In genomic region chr10:58713855-58714788, GRCm38 (mm10) we compare ENCODE assay signal across 8 mouse cellular contexts. TPM values are rescaled to one million over a fixed set of nuclear protein-coding genes. Genes with fewer than 3 reads are reported as not detected.
DNase-seq lines count a peak whose midpoint lies in the region; ATAC-seq and TF ChIP-seq lines count a peak whose summit lies in the region.

No protein-coding gene starts in this region.

- H3K9me3 ChIP-seq in lung, embryonic 14.5 days (ENCODE audit: low read depth, low read length): no peaks in the 10 kb centered on the region
- H3K9me3 ChIP-seq in hindbrain, embryonic 14.5 days (ENCODE audit: control insufficient read depth, low read length): no peaks in the 10 kb centered on the region
- no peaks in the 10 kb centered on the region for H3K9me3 ChIP-seq in lung, embryonic 15.5 days

- TF ChIP-seq POLR2A in thymus, adult 2 months (IDR thresholded peaks at IDR 0.05; ENCODE audit: control insufficient read depth, extremely low read depth, insufficient read depth, low read length, poor library complexity): no peak

- H3K4me3 ChIP-seq in lung, embryonic 14.5 days (ENCODE audit: low read depth, low read length): peak overlapping the region; percentile 21
- no peak overlapping the region for H3K4me3 ChIP-seq in hindbrain, embryonic 14.5 days (replicated peaks; ENCODE audit: low read length)
- H3K4me3 ChIP-seq in lung, embryonic 15.5 days: peak overlapping the region; percentile 34
- peak overlapping the region; percentile 29 for H3K4me3 ChIP-seq in thymus, adult 2 months (ENCODE audit: control insufficient read depth, insufficient read depth, low read length)

- ATAC-seq in lung, embryonic 14.5 days (ENCODE audit: insufficient read depth): peak; percentile 81; the same call in 1 of the 2 replicates
- no peak for ATAC-seq in hindbrain, embryonic 14.5 days (ENCODE audit: low FRiP score)
- ATAC-seq in lung, embryonic 15.5 days (ENCODE audit: borderline replicate concordance, extremely low read depth, low FRiP score, low TSS enrichment): peak; percentile 14; the same call in 1 of the 2 replicates

- no peaks in the 10 kb centered on the region for H3K27me3 ChIP-seq in lung, embryonic 14.5 days (ENCODE audit: insufficient read depth, low read length)
- no peaks in the 10 kb centered on the region for H3K27me3 ChIP-seq in hindbrain, embryonic 14.5 days (ENCODE audit: control insufficient read depth, insufficient read depth, low read length)
- H3K27me3 ChIP-seq in lung, embryonic 15.5 days: no peaks in the 10 kb centered on the region
- no peaks in the 10 kb centered on the region for H3K27me3 ChIP-seq in thymus, adult 2 months (ENCODE audit: control insufficient read depth, insufficient read depth, low read length)

- H3K4me1 ChIP-seq in lung, embryonic 14.5 days (ENCODE audit: insufficient read depth): 0 out of 2 replicates have a peak, but pooled peaks cover 7% of the 10 kb centered on the region
- no peaks in the 10 kb centered on the region for H3K4me1 ChIP-seq in hindbrain, embryonic 14.5 days (replicated peaks; ENCODE audit: control insufficient read depth, insufficient read depth, low read length)
- peaks cover 7% of the 10 kb centered on the region for H3K4me1 ChIP-seq in lung, embryonic 15.5 days
- H3K4me1 ChIP-seq in thymus, adult 2 months (replicated peaks; ENCODE audit: control insufficient read depth, insufficient read depth, low read length): peaks cover 8% of the 10 kb centered on the region

- DNase-seq in lung, embryonic 14.5 days: peak; percentile 65
- no peak for DNase-seq in lung, adult 18-20 months
- peak; percentile 27 for DNase-seq in embryo, embryonic 9.5 days (ENCODE audit: extremely low spot score)
- DNase-seq in hindbrain, embryonic 14.5 days (ENCODE audit: low spot score): no peak
- peak; percentile 47 for DNase-seq in thymus, adult 2 months
- DNase-seq in ovary, postnatal 14 days (ENCODE audit: low spot score): no peak
- no peak for DNase-seq in ovary, postnatal 10 days (ENCODE audit: low spot score)

- peak overlapping the region; percentile 23 for H3K9ac ChIP-seq in lung, embryonic 14.5 days
- H3K9ac ChIP-seq in hindbrain, embryonic 14.5 days: no peak overlapping the region
- no peak overlapping the region for H3K9ac ChIP-seq in lung, embryonic 15.5 days

- WGBS in lung, embryonic 14.5 days: 15% methylated on average over 24 of the region's 24 CpGs
- WGBS in hindbrain, embryonic 14.5 days: 43% methylated on average over 24 of the region's 24 CpGs
- WGBS in lung, embryonic 15.5 days: 15% methylated on average over 24 of the region's 24 CpGs
- WGBS in thymus, adult 2 months: 4% methylated on average over 24 of the region's 24 CpGs

- H3K4me2 ChIP-seq in lung, embryonic 14.5 days: peak overlapping the region; percentile 50
- H3K4me2 ChIP-seq in hindbrain, embryonic 14.5 days (replicated peaks): peak overlapping the region; percentile 38
- peak overlapping the region; percentile 48 for H3K4me2 ChIP-seq in lung, embryonic 15.5 days

- no peak for TF ChIP-seq CTCF in lung, embryonic 14.5 days (IDR thresholded peaks at IDR 0.05; ENCODE audit: low read depth)
- no peak for TF ChIP-seq CTCF in thymus, adult 2 months (IDR thresholded peaks at IDR 0.05; ENCODE audit: borderline replicate concordance, control insufficient read depth, extremely low read depth, insufficient read depth, low read length, poor library complexity)

- H3K36me3 ChIP-seq in lung, embryonic 14.5 days (ENCODE audit: insufficient read depth): no peaks in the 10 kb centered on the region
- H3K36me3 ChIP-seq in hindbrain, embryonic 14.5 days (replicated peaks; ENCODE audit: control insufficient read depth, insufficient read depth): no peaks in the 10 kb centered on the region
- no peaks in the 10 kb centered on the region for H3K36me3 ChIP-seq in lung, embryonic 15.5 days
- no peaks in the 10 kb centered on the region for H3K36me3 ChIP-seq in thymus, adult 2 months (ENCODE audit: control insufficient read depth, insufficient read depth, low read length)

- no peak overlapping the region; the same call in 1 of the 2 replicates for H3K27ac ChIP-seq in lung, embryonic 14.5 days (ENCODE audit: low read depth)
- no peak overlapping the region for H3K27ac ChIP-seq in hindbrain, embryonic 14.5 days
- peak overlapping the region; percentile 61 for H3K27ac ChIP-seq in lung, embryonic 15.5 days
- H3K27ac ChIP-seq in thymus, adult 2 months (ENCODE audit: control insufficient read depth, insufficient read depth, low read length): peak overlapping the region; percentile 3; the same call in 1 of the 2 replicates

RNA-seq across cellular contexts. Expression of gene Gm17542, which starts 3.9 kb away (rescaled TPM):
- polyA plus RNA-seq in lung, embryonic 14.5 days (2014; fragmentation: Nextera tagmentation; extraction: Ambion mirVana): not detected in 2 replicates
- polyA plus RNA-seq in hindbrain, embryonic 14.5 days (2014; fragmentation: Nextera tagmentation; extraction: Ambion mirVana): not detected in 2 replicates
- not detected in 2 replicates for polyA plus RNA-seq in lung, embryonic 15.5 days (2015; fragmentation: Nextera tagmentation; extraction: Ambion mirVana)
- polyA plus RNA-seq in thymus, adult 2 months (2012; rRNA removed): not detected in 2 replicates

RNA-seq across cellular contexts. Expression of gene Edar, which starts 38.7 kb away (rescaled TPM):
- polyA plus RNA-seq in lung, embryonic 14.5 days (2014; fragmentation: Nextera tagmentation; extraction: Ambion mirVana): 0.36 and 0.51 TPM in 2 replicates
- polyA plus RNA-seq in hindbrain, embryonic 14.5 days (2014; fragmentation: Nextera tagmentation; extraction: Ambion mirVana): 0.24 and 0.25 TPM in 2 replicates
- polyA plus RNA-seq in lung, embryonic 15.5 days (2015; fragmentation: Nextera tagmentation; extraction: Ambion mirVana): 0.35 and 0.40 TPM in 2 replicates
- polyA plus RNA-seq in thymus, adult 2 months (2012; rRNA removed): 1.2 and 2.2 TPM in 2 replicates

Comparison
In these comparisons a context has a peak if more than half of its experiments do, and no peak if none do; other contexts are left out.
1. DNase-seq: peak in lung, embryonic 14.5 days (single experiment), embryo, embryonic 9.5 days (single experiment) and thymus, adult 2 months (single experiment); none in lung, adult 18-20 months (0 of 2), hindbrain, embryonic 14.5 days (single experiment), ovary, postnatal 14 days (single experiment) and ovary, postnatal 10 days (single experiment).
2. H3K27ac ChIP-seq: peak in lung, embryonic 15.5 days (single experiment) and thymus, adult 2 months (single experiment); none in lung, embryonic 14.5 days (single experiment) and hindbrain, embryonic 14.5 days (single experiment).
3. Peak in every context shown above with its lines, with median percentiles within 50 percentile points of each other: H3K4me2 ChIP-seq.